Mouse (Mus musculus) liver, embryonic 14.5 days (tissue): ENCODE data around the gene Cdh5. TPM values are rescaled to one million over a fixed set of nuclear protein-coding genes. Genes with fewer than 3 reads are reported as not detected.

Experiments used
- ATAC-seq: fragments of 200-750 bp; cut with Nextera tagmentation; 2 replicates; pipeline ENCODE4 v1.8.0; 2017; ENCODE audit warnings: moderate number of reproducible peaks, mild to moderate bottlenecking, moderate library complexity; ENCODE audit not compliant: insufficient read depth
- DNase-seq, 3 experiments: peaks; one replicate each; pipeline ENCODE4 v3.0.0-alpha.2; 2012 to 2013; ENCODE audit warnings: low read depth in 3 of 3, low spot score in 3 of 3
- H3K27ac ChIP-seq: fragments of 300-500 bp; sonication (generic); 2 replicates; pipeline ENCODE4 v1.5.1; 2014; ENCODE audit warnings: moderate library complexity, mild to moderate bottlenecking, control low read depth, inconsistent platforms
- H3K27me3 ChIP-seq: fragments of 300-500 bp; sonication (generic); 2 replicates; pipeline ENCODE4 v1.6.1; 2014; ENCODE audit warnings: mild to moderate bottlenecking, low read length, moderate library complexity; ENCODE audit not compliant: control insufficient read depth, insufficient read depth
- H3K36me3 ChIP-seq: fragments of 300-500 bp; sonication (generic); replicated peaks from 2 replicates; pipeline ENCODE4 v1.6.1; 2014; ENCODE audit warnings: low read depth; ENCODE audit not compliant: control insufficient read depth, insufficient read depth
- H3K4me1 ChIP-seq, 2 experiments: fragments of 200-500 bp in 1 of 2; fragments of 300-500 bp in 1 of 2; sonication (generic) in 1 of 2; replicated peaks; 2 replicates each; pipeline ENCODE4 v1.6.1; 2012 to 2014; ENCODE audit warnings: antibody characterized with exemption in 1 of 2, inconsistent platforms in 1 of 2, low read length in 1 of 2; ENCODE audit not compliant: control insufficient read depth in 2 of 2, insufficient read depth in 2 of 2
- H3K4me2 ChIP-seq: fragments of 300-500 bp; sonication (generic); 2 replicates; pipeline ENCODE4 v1.6.1; 2014; ENCODE audit warnings: low read depth, mild to moderate bottlenecking, control low read depth, moderate library complexity
- H3K4me3 ChIP-seq, 2 experiments: fragments of 200-500 bp in 1 of 2; fragments of 300-500 bp in 1 of 2; sonication (generic) in 1 of 2; 2 replicates each; pipeline ENCODE4 v1.5.1; 2012 to 2014; ENCODE audit warnings: low read depth in 2 of 2, low read length in 2 of 2, mild to moderate bottlenecking in 2 of 2, control low read depth in 1 of 2, inconsistent platforms in 1 of 2, moderate library complexity in 1 of 2; ENCODE audit not compliant: insufficient read depth in 1 of 2
- H3K9ac ChIP-seq: fragments of 300-500 bp; sonication (generic); replicated peaks from 2 replicates; pipeline ENCODE4 v1.6.1; 2014; ENCODE audit warnings: mild to moderate bottlenecking, control low read depth, moderate library complexity
- H3K9me3 ChIP-seq: fragments of 300-500 bp; sonication (generic); 2 replicates; pipeline ENCODE4 v1.6.1; 2016; ENCODE audit warnings: low read length, mixed read lengths; ENCODE audit not compliant: control insufficient read depth
- CTCF ChIP-seq: IDR thresholded peaks from 2 replicates; pipeline ENCODE4 v1.5.1; 2016; ENCODE audit warnings: antibody characterized with exemption, low read depth, control low read depth
- EP300 ChIP-seq: IDR thresholded peaks from 2 replicates; pipeline ENCODE4 v1.6.1; 2016; ENCODE audit warnings: antibody characterized with exemption, low read depth
- WGBS: fragments of 180-500 bp; shearing (Covaris S2); extraction: QIAGEN DNeasy Blood & Tissue Kit; methylation state at CpG from one replicate; pipeline ENCODE4 v1.1.7; 2014; ENCODE audit not compliant: insufficient replicate concordance; 5-methylcytosine and 5-hydroxymethylcytosine counted together
- polyA plus RNA-seq, 2 experiments: library from polyadenylated mRNA; depleted of rRNA in 1 of 2; stranded (reverse) in 1 of 2; unstranded in 1 of 2; fragments of >200 nt; fragmentation: Nextera tagmentation in 1 of 2; extraction: Ambion mirVana in 1 of 2; gene quantifications; 2 replicates each; pipeline versions ENCODE4 v1.2.1 to v1.2.3; 2012 to 2014

Cdh5 gene
- polyA plus RNA-seq, 2 experiments: 7.3 to 11.3 TPM

DNA sequence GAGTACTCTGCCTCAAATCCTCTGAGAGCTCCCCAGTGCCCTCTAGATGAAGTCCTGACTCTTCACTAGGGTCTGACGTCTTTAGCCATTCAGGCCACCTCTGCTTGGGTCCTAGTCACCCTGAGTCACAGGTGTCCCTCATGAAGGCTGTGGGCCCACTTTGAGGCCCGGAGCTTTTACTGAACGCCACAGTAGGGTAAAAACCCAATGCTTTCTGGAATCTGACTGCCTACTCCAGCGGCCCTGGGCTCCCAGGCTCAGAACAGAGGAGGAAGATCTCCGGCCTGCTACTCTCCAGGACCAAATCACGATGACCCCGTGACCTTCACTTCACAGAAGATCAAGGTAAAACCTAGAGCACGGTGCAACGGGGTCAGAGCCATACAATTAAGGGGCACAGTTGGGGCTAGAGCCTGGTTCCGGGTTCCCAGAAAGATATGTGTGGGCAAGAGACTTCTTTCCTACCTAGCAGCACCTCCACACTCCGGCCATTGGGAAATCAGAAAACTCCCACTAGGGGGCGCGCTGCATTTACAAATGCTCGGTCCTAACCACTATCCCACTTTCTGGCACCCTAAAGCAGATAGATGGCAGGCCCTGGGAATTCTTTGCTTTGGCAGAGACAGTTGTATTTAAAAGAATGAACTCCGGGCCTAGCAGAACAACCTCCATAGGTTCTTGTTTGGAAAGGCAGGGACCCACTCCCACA is 44.7 kb downstream of the Cdh5 start:
- DNase-seq (peak; percentile 14 to 22 (median 15)), ATAC-seq (0 out of 2 replicates have a peak, but pooled peaks have one; percentile 35)
- Histone ChIP-seq H3K9me3 (no peaks in the 10 kb centered on the region), H3K4me3 (no peak overlapping the region), H3K4me1 (no peaks in the 10 kb centered on the region), H3K9ac (no peak overlapping the region), H3K27ac (no peak overlapping the region), H3K4me2 (no peak overlapping the region), H3K27me3 (no peaks in the 10 kb centered on the region), H3K36me3 (no peaks in the 10 kb centered on the region)
- WGBS: 23% methylated on average over 15 of the region's 15 CpGs
- TF ChIP-seq EP300 (no peak), CTCF (peak; percentile 75)

DNA sequence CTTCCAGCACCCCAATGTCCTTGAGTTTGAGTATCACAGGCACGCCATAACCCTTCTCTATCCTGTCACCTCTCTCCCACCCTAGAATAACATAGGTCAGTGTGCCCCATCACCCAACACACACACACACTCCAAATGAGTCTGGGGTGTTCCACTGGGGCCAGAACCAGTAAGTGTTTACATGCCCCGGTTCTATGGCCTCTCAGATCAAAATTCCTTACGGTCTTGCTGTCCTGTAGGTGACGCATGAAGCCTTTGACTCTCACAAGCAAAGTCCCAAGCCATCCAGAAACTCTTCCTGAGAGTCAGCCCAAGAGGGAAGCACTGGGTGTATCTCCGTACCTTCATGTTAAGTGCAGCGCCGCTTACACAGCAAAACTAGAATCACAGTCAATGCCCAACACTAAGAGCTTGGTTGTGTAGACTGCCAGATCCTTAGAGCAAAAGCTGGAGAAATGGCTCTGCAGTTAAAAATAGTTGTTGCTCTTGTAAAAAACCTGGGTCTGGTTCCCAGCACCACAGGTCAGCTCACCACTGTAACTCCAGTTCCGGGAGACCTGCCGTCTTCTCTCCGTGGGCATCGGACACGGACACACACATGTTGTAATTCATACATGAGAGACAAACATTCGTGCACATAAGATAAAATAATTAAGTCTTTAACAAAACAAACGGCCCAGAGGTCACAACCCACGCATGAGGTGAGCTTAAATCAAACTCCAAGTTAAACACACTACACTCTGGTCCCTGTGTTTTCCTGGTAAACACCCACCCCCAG is 45.5 kb downstream of the Cdh5 start:
- ATAC-seq (no peak), DNase-seq (no peak)
- Histone ChIP-seq H3K4me3 (no peak overlapping the region), H3K4me1 (no peaks in the 10 kb centered on the region), H3K27me3 (no peaks in the 10 kb centered on the region), H3K36me3 (no peaks in the 10 kb centered on the region), H3K9me3 (no peaks in the 10 kb centered on the region), H3K4me2 (no peak overlapping the region), H3K27ac (no peak overlapping the region), H3K9ac (no peak overlapping the region)
- WGBS: 78% methylated on average over 15 of the region's 15 CpGs
- TF ChIP-seq CTCF (no peak), EP300 (no peak)

DNA sequence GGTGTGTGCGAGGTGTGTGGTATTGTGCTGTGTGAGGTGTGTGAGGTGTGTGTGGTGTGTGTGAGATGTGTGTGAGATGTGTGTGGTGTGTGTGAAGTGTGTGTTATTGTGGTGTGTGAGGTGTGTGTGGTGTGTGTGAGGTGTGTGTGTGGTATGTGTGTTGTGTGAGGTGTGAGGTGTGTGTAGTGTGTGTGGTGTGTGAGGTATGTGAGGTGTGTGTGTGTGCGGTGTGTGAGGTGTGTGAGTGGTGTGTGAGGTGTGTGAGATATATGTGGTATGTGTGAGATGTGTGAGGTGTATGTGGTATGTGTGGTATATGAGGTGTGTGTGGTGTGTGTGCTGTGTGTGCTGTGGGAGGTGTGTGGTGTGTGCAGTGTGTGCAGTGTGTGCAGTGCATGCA is 46.5 kb downstream of the Cdh5 start:
- Histone ChIP-seq H3K27me3 (no peaks in the 10 kb centered on the region), H3K9ac (no peak overlapping the region), H3K4me2 (no peak overlapping the region), H3K36me3 (no peaks in the 10 kb centered on the region), H3K9me3 (no peaks in the 10 kb centered on the region), H3K4me1 (no peaks in the 10 kb centered on the region), H3K4me3 (no peak overlapping the region), H3K27ac (no peak overlapping the region)
- ATAC-seq: no peak
- no peak for TF ChIP-seq EP300
- no peak for TF ChIP-seq CTCF
- DNase-seq: no peak
- 60% methylated on average over 2 of the region's 2 CpGs for WGBS

DNA sequence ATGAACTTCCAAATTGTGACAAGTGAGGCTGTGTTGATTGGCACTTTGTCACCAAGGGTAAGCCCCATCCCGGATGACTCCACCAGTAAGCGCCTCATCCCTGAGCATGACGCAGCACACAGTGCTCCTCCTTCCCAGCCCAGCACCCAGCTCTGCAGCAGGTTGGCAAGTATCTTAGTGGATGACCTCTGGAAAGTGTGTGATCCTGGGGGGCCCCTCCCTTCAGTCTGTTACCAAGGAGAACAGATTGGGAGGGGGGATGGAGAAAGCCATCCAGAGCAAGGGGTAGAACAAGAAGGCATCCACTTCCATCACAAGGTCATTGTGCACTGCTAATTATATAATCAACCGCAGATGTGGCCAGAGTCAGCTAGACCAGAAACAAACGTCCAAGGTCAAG is 59.3 kb downstream of the Cdh5 start:
- TF ChIP-seq CTCF: no peak
- TF ChIP-seq EP300: no peak

DNA sequence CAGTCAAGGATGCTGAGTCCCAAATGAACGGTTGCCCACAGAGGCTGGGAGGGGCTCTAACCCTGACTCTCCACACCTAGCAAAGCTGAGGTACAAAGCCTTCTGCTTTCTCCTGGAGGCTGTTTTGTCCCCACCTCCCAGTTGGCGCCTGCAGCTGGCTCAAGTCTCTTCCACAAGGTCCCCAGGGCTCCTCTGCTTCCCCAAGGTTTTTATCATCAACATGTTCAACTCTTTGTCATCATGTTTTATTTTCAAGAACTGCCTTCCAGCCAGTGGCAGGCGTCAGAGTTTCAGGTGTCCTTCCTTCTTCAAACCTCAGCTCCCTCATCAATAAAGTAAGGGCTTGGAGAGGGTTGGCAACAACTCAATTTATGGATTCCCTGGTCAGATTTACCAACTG is 68.0 kb downstream of the Cdh5 start:
- no peak overlapping the region for H3K27ac ChIP-seq
- TF ChIP-seq EP300: no peak
- no peak for TF ChIP-seq CTCF
- no peak overlapping the region for H3K4me3 ChIP-seq
- DNase-seq (no peak), ATAC-seq (no peak)
- no peaks in the 10 kb centered on the region for H3K4me1 ChIP-seq
- no peaks in the 10 kb centered on the region for H3K36me3 ChIP-seq
- 35% methylated on average over 3 of the region's 3 CpGs for WGBS
- no peak overlapping the region for H3K9ac ChIP-seq
- H3K27me3 ChIP-seq: peaks cover 30% of the 10 kb centered on the region
- no peak overlapping the region for H3K4me2 ChIP-seq
- H3K9me3 ChIP-seq: no peaks in the 10 kb centered on the region

More for the DNA sequence above, 59.3 kb downstream of the Cdh5 start:
- DNase-seq: no peak
- H3K27ac ChIP-seq: no peak overlapping the region
- no peaks in the 10 kb centered on the region for H3K36me3 ChIP-seq
- no peak overlapping the region for H3K4me3 ChIP-seq
- H3K9ac ChIP-seq: no peak overlapping the region
- H3K9me3 ChIP-seq: peaks cover 3% of the 10 kb centered on the region; the same call in 1 of the 2 replicates
- H3K4me1 ChIP-seq: no peaks in the 10 kb centered on the region
- no peaks in the 10 kb centered on the region for H3K27me3 ChIP-seq
- WGBS: 66% methylated on average over 5 of the region's 5 CpGs
- no peak for ATAC-seq
- H3K4me2 ChIP-seq: no peak overlapping the region
